18 mouse cellular contexts compared by ENCODE assay signal in genomic region chr17:35018171-35018570, GRCm38 (mm10).
"Had no signal": no experiment of that assay in that cellular context is flagged by ENCODE, and none has a peak within 500 bp of the region (broad histone marks: within the 10 kb centered on the region; RNA-seq: fewer than 3 reads in every experiment).

No protein-coding gene starts in this region.

- H3K4me3 ChIP-seq: left cerebral cortex, adult 2 months; midbrain, embryonic 12.5 days; midbrain, embryonic 15.5 days; myocyte; neural tube, embryonic 13.5 days; stomach, embryonic 15.5 days had no signal

- H3K27ac ChIP-seq: kidney, postnatal 0 days; left cerebral cortex, adult 2 months; liver, embryonic 14.5 days; midbrain, embryonic 12.5 days; midbrain, embryonic 15.5 days; neural tube, embryonic 13.5 days; stomach, embryonic 15.5 days had no signal

- ATAC-seq: midbrain, embryonic 15.5 days had no signal

- H3K27me3 ChIP-seq: midbrain, embryonic 12.5 days; midbrain, embryonic 15.5 days; neural tube, embryonic 13.5 days; stomach, embryonic 15.5 days had no signal

- H3K4me2 ChIP-seq: midbrain, embryonic 12.5 days; midbrain, embryonic 15.5 days; neural tube, embryonic 13.5 days; stomach, embryonic 15.5 days had no signal

- H3K9ac ChIP-seq: liver, embryonic 14.5 days; midbrain, embryonic 12.5 days; midbrain, embryonic 15.5 days; neural tube, embryonic 13.5 days; stomach, embryonic 15.5 days had no signal

- DNase-seq: kidney, postnatal 36 days; layer of hippocampus, postnatal 36 days; lung, adult 18-20 months; lung, postnatal 14 days; lung, postnatal 4 days; retina, postnatal 1 day; right cerebral cortex, postnatal 25 days; spleen, adult 18-20 months; thymus, adult 18-20 months; thymus, postnatal 36 days had no signal

- H3K9me3 ChIP-seq: midbrain, embryonic 12.5 days; midbrain, embryonic 15.5 days; neural tube, embryonic 13.5 days; stomach, embryonic 15.5 days had no signal
